In the genomic region with DNA sequence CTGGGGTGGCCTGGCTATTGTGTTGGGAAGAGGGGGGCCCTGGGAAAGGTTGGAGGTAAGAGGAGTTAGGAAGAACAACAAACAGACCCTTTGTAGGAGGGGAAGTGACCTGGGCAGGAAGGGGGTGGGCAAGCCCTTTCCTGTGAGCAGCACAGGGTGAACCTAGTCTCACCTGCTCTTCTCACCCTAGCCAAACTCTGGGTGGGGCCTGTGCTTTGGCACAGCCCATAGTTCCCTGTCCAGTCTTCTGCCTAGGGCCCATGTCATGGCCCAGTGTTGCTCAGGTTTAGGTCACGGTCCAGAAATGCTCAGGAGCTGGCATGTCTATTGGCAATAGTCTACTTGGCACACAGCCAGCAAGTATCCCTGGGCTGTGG, we compare ENCODE assay signal across 12 mouse cellular contexts. TPM values are rescaled to one million over a fixed set of nuclear protein-coding genes. Genes with fewer than 3 reads are reported as not detected.
DNase-seq lines count a peak whose midpoint lies in the region; ATAC-seq and TF ChIP-seq lines count a peak whose summit lies in the region.
"Had no signal": no experiment of that assay in that cellular context is flagged by ENCODE, and none has a peak within 500 bp of the region (broad histone marks: within the 10 kb centered on the region; RNA-seq: fewer than 3 reads in every experiment).

No protein-coding gene starts in this region.

- H3K9me3 ChIP-seq in heart, embryonic 13.5 days = no peaks in the 10 kb centered on the region
- peaks cover 7% of the 10 kb centered on the region; the same call in 1 of the 2 replicates for H3K9me3 ChIP-seq in ES-Bruce4 (replicated peaks; ENCODE audit: control insufficient read depth, insufficient read depth, low read length, poor library complexity, severe bottlenecking)
- H3K9me3 ChIP-seq in heart, embryonic 15.5 days (replicated peaks) = no peaks in the 10 kb centered on the region
- no peaks in the 10 kb centered on the region for H3K9me3 ChIP-seq in liver, postnatal 0 days (ENCODE audit: low read length)
- no peaks in the 10 kb centered on the region for H3K9me3 ChIP-seq in hindbrain, postnatal 0 days (ENCODE audit: low read length)

- no peak for TF ChIP-seq EP300 in ES-Bruce4 (IDR thresholded peaks at IDR 0.05; ENCODE audit: insufficient read depth, low read depth, low read length)
- TF ChIP-seq EP300 in liver, postnatal 0 days (IDR thresholded peaks at IDR 0.05; ENCODE audit: low read depth) = no peak

- peak overlapping the region; percentile 72 for H3K27ac ChIP-seq in heart, embryonic 13.5 days (replicated peaks)
- peak overlapping the region; percentile 84 for H3K27ac ChIP-seq in ES-Bruce4 (ENCODE audit: insufficient read depth, low read length)
- peak overlapping the region; percentile 59 for H3K27ac ChIP-seq in heart, embryonic 15.5 days
- H3K27ac ChIP-seq in liver, postnatal 0 days (ENCODE audit: low read depth) = no peak overlapping the region; the same call in 1 of the 2 replicates
- no peak overlapping the region for H3K27ac ChIP-seq in hindbrain, postnatal 0 days

- no peak overlapping the region for H3K4me3 ChIP-seq in heart, embryonic 13.5 days
- no peak overlapping the region for H3K4me3 ChIP-seq in ES-Bruce4 (ENCODE audit: low read depth, low read length)
- no peak overlapping the region for H3K4me3 ChIP-seq in heart, embryonic 15.5 days
- H3K4me3 ChIP-seq in liver, postnatal 0 days (ENCODE audit: low read depth, low read length) = no peak overlapping the region
- no peak overlapping the region for H3K4me3 ChIP-seq in hindbrain, postnatal 0 days (ENCODE audit: low read length)

- H3K4me2 ChIP-seq in heart, embryonic 13.5 days = no peak overlapping the region
- H3K4me2 ChIP-seq in heart, embryonic 15.5 days = no peak overlapping the region
- no peak overlapping the region for H3K4me2 ChIP-seq in liver, postnatal 0 days (ENCODE audit: low read depth, low read length)
- no peak overlapping the region for H3K4me2 ChIP-seq in hindbrain, postnatal 0 days (ENCODE audit: low read depth, low read length)

- DNase-seq in heart, postnatal 4 days = no peak
- no peak for DNase-seq in liver, postnatal 0 days
- no peak for DNase-seq in adrenal gland, postnatal 36 days
- DNase-seq in retina, postnatal 1 day = no peak
- no peak for DNase-seq in hindbrain, postnatal 0 days (ENCODE audit: low spot score)
- DNase-seq: gastrocnemius, postnatal 36 days had no signal

- WGBS in heart, embryonic 13.5 days = 78% methylated on average over 1 of the region's 1 CpGs
- WGBS in heart, embryonic 15.5 days = 56% methylated on average over 1 of the region's 1 CpGs
- WGBS in liver, postnatal 0 days (ENCODE audit: insufficient replicate concordance) = 60% methylated on average over 1 of the region's 1 CpGs
- 30% methylated on average over 1 of the region's 1 CpGs for WGBS in hindbrain, postnatal 0 days

- H3K4me1 ChIP-seq in heart, embryonic 13.5 days = peaks cover 25% of the 10 kb centered on the region
- H3K4me1 ChIP-seq in ES-Bruce4 (ENCODE audit: control insufficient read depth, insufficient read depth, low read length) = no peaks in the 10 kb centered on the region
- H3K4me1 ChIP-seq in heart, embryonic 15.5 days (replicated peaks) = peaks cover 21% of the 10 kb centered on the region
- H3K4me1 ChIP-seq in liver, postnatal 0 days (ENCODE audit: insufficient read depth) = peaks cover 4% of the 10 kb centered on the region
- H3K4me1 ChIP-seq in hindbrain, postnatal 0 days (ENCODE audit: insufficient read depth, low read length) = no peaks in the 10 kb centered on the region; the same call in 1 of the 2 replicates

- peak overlapping the region; percentile 65; the same call in 1 of the 2 replicates for H3K9ac ChIP-seq in heart, embryonic 13.5 days
- H3K9ac ChIP-seq in ES-Bruce4 (ENCODE audit: low read depth, poor library complexity, severe bottlenecking) = no peak overlapping the region; the same call in 1 of the 2 replicates
- H3K9ac ChIP-seq in heart, embryonic 15.5 days = no peak overlapping the region
- H3K9ac ChIP-seq in liver, postnatal 0 days (replicated peaks) = no peak overlapping the region
- no peak overlapping the region for H3K9ac ChIP-seq in hindbrain, postnatal 0 days (replicated peaks; ENCODE audit: low read length)

- ATAC-seq in heart, embryonic 13.5 days (ENCODE audit: extremely low read depth, insufficient number of reproducible peaks, low FRiP score, low TSS enrichment) = 0 out of 2 replicates have a peak, but pooled peaks have one; percentile 4
- ATAC-seq in heart, embryonic 15.5 days (replicated peaks; ENCODE audit: insufficient number of reproducible peaks, insufficient read depth, low FRiP score, low read depth) = no peak
- ATAC-seq in liver, postnatal 0 days = peak; percentile 66
- no peak for ATAC-seq in hindbrain, postnatal 0 days

- no peaks in the 10 kb centered on the region for H3K27me3 ChIP-seq in heart, embryonic 13.5 days (replicated peaks)
- no peaks in the 10 kb centered on the region for H3K27me3 ChIP-seq in ES-Bruce4 (ENCODE audit: control insufficient read depth, insufficient read depth, low read length, poor library complexity, severe bottlenecking)
- no peaks in the 10 kb centered on the region for H3K27me3 ChIP-seq in heart, embryonic 15.5 days
- no peaks in the 10 kb centered on the region for H3K27me3 ChIP-seq in liver, postnatal 0 days (ENCODE audit: insufficient read depth, low read length)
- H3K27me3 ChIP-seq in hindbrain, postnatal 0 days (ENCODE audit: insufficient read depth, low read length) = no peaks in the 10 kb centered on the region

- peaks cover under 1% of the 10 kb centered on the region; the same call in 1 of the 2 replicates for H3K36me3 ChIP-seq in heart, embryonic 13.5 days
- H3K36me3 ChIP-seq in ES-Bruce4 (ENCODE audit: control insufficient read depth, insufficient read depth, low read length, poor library complexity, severe bottlenecking) = no peaks in the 10 kb centered on the region
- no peaks in the 10 kb centered on the region for H3K36me3 ChIP-seq in heart, embryonic 15.5 days
- H3K36me3 ChIP-seq in liver, postnatal 0 days (replicated peaks; ENCODE audit: insufficient read depth, low read length) = no peaks in the 10 kb centered on the region
- H3K36me3 ChIP-seq in hindbrain, postnatal 0 days (ENCODE audit: insufficient read depth, low read length) = 0 out of 2 replicates have a peak, but pooled peaks cover 5% of the 10 kb centered on the region

- TF ChIP-seq CTCF in ES-Bruce4 (IDR thresholded peaks at IDR 0.05; ENCODE audit: low read depth, low read length) = no peak
- no peak for TF ChIP-seq CTCF in liver, postnatal 0 days (IDR thresholded peaks at IDR 0.05; ENCODE audit: low read depth)
- TF ChIP-seq CTCF in hindbrain, postnatal 0 days (IDR thresholded peaks at IDR 0.05; ENCODE audit: low read depth) = no peak

- TF ChIP-seq POLR2A in ES-Bruce4 (IDR thresholded peaks at IDR 0.05; ENCODE audit: insufficient read depth, low read length) = no peak

RNA-seq across cellular contexts. Expression of a gene that starts 19.6 kb away (rescaled TPM):
- not detected in 2 replicates for polyA plus RNA-seq in heart, embryonic 13.5 days (2015; fragmentation: Nextera tagmentation; extraction: Ambion mirVana)
- not detected for total RNA-seq in heart, postnatal 4 days (2021)
- polyA plus RNA-seq in ES-Bruce4 (2011; ENCODE audit: insufficient read depth, insufficient read length, low read depth, missing spikeins) = not detected in 2 replicates
- polyA plus RNA-seq in heart, embryonic 15.5 days (2015; fragmentation: Nextera tagmentation; extraction: Ambion mirVana) = 0.30 and 0.44 TPM in 2 replicates
- polyA plus RNA-seq in liver, postnatal 0 days (2015; fragmentation: Nextera tagmentation; extraction: Ambion mirVana) = 0.85 and 3.7 TPM in 2 replicates
- not detected for total RNA-seq in adrenal gland, postnatal 36 days (2021)
- not detected in 2 replicates for total RNA-seq in hindbrain, postnatal 0 days (2014; rRNA removed)
- polyA plus RNA-seq in hindbrain, postnatal 0 days (2015; fragmentation: Nextera tagmentation; extraction: Ambion mirVana) = not detected in 2 replicates
- total RNA-seq: gastrocnemius, postnatal 36 days; left cerebral cortex, adult 8-10 months had no signal
- polyA plus RNA-seq: cortical plate, adult 2 months; neural tube, embryonic 11.5 days had no signal

RNA-seq across cellular contexts. Expression of a gene that starts 28.1 kb away (rescaled TPM):
- 12.6 and 13.7 TPM in 2 replicates for polyA plus RNA-seq in heart, embryonic 13.5 days (2015; fragmentation: Nextera tagmentation; extraction: Ambion mirVana)
- 10 to 100 TPM; 13.2 to 16.4 TPM for total RNA-seq in heart, postnatal 4 days (2021)
- 14.8 and 23.3 TPM in 2 replicates for polyA plus RNA-seq in ES-Bruce4 (2011; ENCODE audit: insufficient read depth, insufficient read length, low read depth, missing spikeins)
- polyA plus RNA-seq in heart, embryonic 15.5 days (2015; fragmentation: Nextera tagmentation; extraction: Ambion mirVana) = 15.4 and 16.1 TPM in 2 replicates
- polyA plus RNA-seq in liver, postnatal 0 days (2015; fragmentation: Nextera tagmentation; extraction: Ambion mirVana) = 7.0 and 8.3 TPM in 2 replicates
- 10 to 100 TPM; 10.7 to 11.7 TPM for total RNA-seq in adrenal gland, postnatal 36 days (2021)
- 27.5 and 30.8 TPM in 2 replicates for total RNA-seq in hindbrain, postnatal 0 days (2014; rRNA removed)
- 50.0 and 62.4 TPM in 2 replicates for polyA plus RNA-seq in hindbrain, postnatal 0 days (2015; fragmentation: Nextera tagmentation; extraction: Ambion mirVana)

Comparison
In these comparisons a context has a peak if more than half of its experiments do, and no peak if none do; other contexts are left out.
1. ATAC-seq: peak in heart, embryonic 13.5 days (single experiment) and liver, postnatal 0 days (single experiment); none in heart, embryonic 15.5 days (single experiment) and hindbrain, postnatal 0 days (single experiment).
2. H3K27ac ChIP-seq: peak in heart, embryonic 13.5 days (single experiment), ES-Bruce4 (single experiment) and heart, embryonic 15.5 days (single experiment); none in liver, postnatal 0 days (single experiment) and hindbrain, postnatal 0 days (single experiment).